Mouse (Mus musculus): Measurements from ENCODE around the gene Unc13d. TPM values are rescaled to one million over a fixed set of nuclear protein-coding genes. Genes with fewer than 3 reads are reported as not detected.
A peak's percentile ranks its signal among the peaks of the same experiment; 100 is the strongest.
"Not testable (repeated sequence)": the region's sequence is repeated elsewhere in the genome, so short reads cannot be mapped to it uniquely, and the experiment has no call there.

The Unc13d gene
- total RNA-seq, 2 experiments from 2014 or later: 0.16 to 0.38 TPM

DNA sequence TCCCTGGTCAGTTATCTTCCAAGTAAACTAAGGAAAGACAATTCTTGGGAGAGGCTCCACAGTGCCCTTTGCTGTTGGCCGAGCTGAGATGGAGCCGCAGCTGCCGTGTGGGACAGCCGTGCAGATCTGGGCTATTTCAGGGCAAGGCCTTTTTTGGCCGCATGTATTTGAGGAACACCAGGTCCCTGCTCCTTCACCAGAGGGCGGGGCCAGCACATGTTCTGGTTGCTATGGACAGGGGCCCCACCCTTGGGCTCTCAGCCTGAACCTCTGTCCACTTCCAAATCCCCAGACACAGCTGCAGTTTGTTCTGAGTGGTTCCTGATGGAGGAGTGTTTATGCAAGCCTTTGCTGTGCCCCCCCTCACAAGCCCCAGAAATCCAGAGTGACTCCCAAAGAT lies 22.6 kb upstream of the Unc13d start:
- DNase-seq: peak; percentile 94

DNA sequence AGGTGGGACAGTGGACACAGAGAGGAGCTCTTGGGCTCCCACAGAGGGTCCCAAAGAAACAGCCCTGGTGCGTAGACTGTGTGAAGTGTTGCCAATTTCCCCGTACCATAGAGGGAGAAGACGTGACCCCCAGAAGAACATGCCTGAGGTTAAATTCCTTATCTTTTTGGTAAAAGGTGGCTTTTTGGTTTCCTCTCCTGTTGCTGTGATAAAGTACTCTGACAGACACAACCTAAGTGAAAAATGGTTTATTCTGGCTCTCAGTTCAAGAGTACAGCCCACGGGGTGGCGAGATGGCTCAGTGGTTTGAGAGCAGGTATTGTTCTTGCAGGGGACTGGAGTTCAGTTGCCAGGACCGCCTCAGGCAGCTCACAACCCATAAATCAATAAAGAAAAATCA lies 21.7 kb upstream of the Unc13d start:
- no peak for DNase-seq

DNA sequence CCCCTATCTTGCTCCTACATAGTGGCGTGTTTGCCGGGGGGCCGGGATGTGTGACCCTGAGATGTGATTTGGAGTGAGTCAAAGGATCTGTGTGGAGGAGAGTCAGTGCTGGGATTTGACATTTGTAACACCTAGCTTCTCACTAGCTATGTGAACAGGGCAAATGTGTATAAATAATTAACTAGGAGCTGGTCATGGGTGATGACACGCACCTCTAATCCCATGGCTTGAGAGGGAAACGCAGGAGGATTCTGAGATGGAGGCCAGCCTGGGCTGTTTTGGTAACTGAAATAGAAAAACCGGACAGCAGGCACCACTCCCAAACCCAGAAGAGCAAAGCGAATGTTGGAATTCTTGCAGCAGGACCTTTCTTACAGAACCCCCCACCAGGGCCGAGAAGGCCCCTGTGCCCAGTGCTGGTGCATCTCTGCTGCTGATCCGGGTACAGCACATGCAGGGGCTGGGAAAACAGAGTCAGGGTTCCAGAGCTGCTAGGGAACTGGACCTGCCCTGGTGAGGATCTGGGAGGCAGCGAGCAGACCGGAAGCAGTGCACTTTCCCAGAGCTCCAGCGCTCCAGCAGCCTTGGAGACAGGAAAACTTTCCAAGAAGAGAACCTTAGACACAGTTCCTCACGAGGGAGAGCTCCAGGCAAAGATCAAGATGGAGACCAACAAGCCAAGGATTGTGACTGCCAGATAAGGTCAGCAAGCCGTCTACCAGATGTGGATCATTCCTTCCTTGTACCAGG lies 21.1 kb upstream of the Unc13d start:
- DNase-seq: peak; percentile 50

DNA sequence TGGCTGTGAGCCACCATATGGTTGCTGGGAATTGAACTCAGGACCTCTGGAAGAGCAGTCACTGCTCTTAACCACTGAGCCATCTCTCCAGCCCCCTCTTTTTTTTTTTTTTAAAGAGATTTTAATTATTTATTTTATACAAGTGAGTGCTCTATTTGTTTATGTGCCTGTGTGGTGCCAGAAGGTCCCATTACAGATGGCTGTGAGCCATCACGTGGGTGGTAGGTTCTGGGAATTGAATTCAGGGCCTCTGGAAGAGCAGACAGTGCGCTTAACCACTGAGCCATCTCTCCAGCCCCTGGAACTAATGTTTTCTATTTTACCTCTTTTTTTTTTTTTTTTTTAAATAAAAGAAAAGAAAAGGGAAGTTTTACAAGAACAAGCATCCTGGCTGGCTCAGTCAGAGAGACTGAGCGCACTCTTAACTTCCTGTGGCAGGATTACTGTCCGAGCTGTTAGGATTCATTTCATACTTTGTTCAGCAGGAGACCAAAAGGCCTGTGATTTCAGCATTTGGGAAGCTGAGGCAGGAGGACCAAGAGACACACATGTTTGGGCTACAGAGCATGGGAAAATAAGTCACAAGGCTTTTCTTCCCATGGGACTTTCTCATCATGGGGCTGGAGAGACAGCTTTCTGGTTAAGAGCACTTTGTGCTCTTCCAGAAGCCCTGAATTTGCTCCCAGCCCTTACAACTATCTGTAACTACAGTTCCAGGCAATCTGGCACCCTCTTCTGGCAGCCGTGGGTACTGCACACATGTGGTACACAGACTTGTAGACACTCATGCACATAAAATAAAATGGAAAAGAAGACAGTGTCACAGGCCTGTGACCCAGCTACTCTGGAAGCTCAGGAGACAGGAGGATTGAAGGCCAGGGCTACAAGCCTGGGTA lies 18.7 kb upstream of the Unc13d start:
- DNase-seq: peak; percentile 3

DNA sequence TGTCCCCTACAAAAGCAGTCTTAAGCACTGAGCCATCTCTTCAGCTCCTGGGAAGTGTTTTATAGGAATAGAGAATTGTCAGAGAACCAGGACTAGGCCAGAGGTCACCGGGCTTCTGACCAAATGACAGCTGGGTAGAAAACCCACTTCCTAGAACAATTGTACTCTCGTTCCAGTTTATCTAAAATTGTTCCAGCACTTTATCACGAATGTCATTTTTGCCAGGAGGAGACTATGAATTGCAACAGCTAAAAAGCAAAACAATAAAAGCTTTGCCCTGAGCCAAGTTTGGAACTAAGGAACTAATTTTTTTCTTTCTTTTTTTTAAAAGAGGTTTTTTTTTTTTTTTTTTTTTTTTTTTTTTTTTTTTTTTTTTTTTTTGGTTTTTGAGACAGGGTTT lies 17.8 kb upstream of the Unc13d start:
- peak; percentile 57 for DNase-seq

DNA sequence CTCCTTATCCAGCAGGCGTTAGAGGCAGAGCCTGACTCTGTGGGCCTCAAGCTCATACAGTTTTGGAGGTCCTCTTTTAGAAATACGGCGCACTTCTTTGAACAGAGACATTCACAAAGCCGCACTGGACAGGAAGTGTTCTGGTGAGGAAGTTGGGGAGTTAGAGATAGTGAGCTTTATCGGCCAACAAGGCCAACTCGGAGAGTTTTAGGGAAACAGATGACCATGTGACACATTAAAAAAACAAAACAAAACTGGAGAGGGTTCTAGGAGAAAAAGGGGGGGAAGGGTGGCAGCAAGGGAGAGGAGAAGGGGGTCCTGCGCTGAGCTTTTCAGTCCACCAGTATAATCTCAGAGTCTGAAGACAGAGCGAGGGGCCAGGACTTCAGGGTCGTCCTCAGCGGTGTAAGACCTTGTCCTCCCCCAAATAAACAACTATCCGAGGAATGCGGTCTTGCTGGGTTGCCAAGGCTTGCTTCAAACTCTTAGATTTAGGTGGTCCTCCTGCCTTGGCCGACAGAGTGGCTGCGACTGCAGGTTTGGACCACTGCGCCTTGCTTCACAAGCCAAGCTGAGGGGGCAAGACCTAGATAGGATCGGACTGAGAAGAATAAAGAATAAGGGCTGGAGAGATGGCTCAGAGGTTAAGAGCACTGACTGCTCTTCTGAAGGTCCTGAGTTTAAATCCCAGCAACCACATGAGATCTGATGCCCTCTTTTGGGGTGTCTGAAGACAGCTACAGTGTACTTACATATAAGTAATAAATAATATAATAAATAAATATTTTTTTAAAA lies 16.2 kb upstream of the Unc13d start:
- DNase-seq: peak; percentile 4

DNA sequence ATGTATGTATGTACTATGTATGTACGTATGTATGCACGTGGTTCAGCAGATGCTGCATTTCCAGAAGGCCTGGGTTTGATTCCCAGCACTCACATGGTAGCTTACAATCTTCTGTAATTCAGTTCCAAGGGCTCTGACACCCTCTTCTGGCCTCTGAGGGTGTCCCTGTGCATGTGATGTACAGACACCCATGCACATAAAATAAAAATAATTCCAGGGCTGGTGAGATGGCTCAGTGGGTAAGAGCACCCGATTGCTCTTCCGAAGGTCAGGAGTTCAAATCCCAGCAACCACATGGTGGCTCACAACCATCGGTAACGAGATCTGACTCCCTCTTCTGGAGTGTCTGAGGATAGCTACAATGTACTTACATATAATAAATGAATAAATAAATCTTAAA lies 15.2 kb upstream of the Unc13d start:
- not testable (repeated sequence) for DNase-seq

DNA sequence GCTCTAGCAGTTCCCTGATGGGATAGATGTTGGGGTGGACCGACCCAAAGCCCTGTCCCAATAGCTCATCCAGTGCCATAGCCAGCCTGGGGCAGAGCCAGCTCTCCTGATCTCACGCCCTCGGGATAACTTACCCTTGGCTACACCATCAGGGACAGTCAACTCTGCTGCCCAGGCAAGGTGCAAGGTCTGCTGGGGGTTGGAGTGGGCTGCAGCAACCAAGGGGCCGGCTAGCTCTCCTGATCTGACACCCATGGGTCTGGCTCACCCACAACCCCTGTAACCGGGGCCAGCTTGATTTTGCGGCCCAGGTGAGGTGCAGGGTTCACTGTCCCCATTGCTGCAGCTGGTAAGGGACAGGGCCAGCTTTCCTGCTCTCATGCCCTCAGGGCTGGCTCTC lies 13.8 kb upstream of the Unc13d start:
- no peak for DNase-seq

DNA sequence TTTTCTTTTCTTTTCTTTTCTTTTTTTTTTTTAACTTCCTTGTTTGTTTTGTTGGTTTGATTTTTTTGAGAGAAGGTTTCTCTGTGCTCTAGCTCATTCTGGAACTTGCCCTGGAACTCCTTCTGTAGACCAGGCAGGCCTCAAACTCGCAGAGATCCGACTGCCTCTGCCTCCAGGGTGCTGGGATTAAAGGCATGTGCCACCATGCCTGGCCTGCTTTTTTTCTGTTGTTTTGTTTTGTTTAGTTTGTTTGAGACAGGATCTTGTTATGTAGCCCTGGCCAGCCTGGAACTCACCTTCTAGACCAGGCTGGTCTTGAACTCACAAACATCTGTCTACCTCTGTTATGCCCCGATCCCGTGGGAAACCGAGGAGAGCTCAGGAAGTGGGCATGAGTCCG lies 11.8 kb upstream of the Unc13d start:
- DNase-seq: no peak

DNA sequence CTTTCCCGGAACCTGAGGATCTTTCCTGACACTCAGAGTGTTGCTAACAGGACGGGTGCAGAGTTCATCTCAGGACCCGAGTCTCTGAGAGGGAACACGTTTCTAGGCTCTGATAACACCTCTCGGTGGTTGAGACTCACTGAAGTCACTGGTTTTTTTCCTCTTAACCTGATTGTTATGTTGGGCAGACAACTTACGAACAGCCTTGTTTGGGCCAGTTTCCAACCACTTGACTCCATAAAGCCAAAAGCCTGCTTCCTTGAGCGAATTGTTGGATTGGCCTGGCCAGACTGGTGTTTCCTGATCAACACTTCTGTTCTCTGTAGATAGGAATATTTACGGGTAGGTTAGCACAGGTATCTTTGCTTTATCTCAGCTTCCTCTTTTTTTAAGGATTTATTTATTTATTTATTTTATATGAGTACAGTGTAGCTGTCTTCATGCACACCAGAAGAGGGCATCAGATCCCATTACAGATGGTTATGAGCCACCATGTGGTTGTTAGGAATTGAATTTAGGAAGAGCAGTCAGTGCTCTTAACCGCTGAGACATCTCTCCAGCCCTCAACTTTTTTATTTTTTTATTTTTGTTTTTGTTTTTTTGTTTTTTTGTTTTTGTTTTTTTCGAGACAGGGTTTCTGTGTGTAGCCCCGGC lies 11.1 kb upstream of the Unc13d start:
- no peak for DNase-seq

DNA sequence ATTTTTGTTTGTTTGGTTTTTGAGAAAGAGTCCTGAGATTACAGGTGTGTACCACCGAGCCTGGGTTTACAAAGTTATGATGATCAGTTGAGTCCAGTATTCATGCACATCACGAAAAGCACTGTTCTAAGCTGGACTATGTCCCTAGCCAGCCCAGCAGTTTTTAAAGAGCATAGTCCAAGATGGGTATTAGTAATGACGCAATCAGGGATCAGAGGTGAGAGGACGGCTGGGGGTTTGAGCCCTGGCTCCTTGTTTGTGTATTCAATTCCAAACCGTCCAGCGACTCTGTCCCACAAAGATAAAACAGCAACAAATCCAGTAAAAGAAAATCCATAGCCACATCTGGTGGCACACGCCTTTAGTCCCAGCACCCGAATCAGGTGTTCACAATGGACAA lies 10.4 kb upstream of the Unc13d start:
- no peak for DNase-seq

DNA sequence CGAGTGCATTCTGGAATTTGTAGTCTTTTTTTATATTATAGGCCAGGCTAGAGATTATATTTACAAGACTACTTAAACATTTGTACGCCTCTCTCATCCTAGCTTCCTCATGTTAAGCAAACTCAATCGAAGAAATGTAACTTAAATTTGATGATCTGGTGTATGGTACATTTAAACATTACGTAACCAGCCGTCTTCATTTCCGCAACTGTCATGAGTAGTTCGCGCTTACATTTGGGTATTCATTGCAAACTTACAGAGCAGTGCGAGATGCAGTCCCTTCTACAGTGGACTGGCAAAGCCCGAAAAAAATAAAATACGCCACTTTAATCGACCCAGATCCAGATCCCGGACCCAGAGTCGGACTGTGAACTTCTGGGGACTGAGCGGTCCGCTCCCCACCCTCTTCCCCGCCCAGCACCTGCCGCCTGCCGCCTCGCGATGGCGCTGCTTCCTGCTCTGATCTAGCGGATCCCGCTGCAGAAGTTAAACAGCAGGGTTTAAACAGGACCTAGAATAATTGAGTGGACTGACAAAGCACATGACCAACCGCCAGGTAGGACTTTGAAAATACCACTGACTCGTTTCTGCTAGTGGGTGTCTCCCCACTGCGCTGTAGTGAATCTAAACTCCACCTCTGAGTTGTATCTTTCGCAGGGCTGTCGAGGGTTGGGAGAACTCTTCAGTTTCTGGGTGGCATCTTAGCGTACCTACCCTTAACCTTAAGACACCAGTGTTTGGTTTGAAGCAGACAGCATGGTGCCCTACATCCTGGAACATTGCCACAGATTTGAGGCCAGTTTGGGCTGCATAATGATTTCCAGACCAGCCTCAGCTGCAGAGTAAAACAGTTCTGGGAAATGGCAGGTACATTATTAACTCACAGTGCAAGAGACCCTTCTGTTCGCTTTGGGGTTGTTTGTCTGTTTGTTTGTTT lies 9.7 kb upstream of the Unc13d start:
- peak; percentile 88 for DNase-seq

DNA sequence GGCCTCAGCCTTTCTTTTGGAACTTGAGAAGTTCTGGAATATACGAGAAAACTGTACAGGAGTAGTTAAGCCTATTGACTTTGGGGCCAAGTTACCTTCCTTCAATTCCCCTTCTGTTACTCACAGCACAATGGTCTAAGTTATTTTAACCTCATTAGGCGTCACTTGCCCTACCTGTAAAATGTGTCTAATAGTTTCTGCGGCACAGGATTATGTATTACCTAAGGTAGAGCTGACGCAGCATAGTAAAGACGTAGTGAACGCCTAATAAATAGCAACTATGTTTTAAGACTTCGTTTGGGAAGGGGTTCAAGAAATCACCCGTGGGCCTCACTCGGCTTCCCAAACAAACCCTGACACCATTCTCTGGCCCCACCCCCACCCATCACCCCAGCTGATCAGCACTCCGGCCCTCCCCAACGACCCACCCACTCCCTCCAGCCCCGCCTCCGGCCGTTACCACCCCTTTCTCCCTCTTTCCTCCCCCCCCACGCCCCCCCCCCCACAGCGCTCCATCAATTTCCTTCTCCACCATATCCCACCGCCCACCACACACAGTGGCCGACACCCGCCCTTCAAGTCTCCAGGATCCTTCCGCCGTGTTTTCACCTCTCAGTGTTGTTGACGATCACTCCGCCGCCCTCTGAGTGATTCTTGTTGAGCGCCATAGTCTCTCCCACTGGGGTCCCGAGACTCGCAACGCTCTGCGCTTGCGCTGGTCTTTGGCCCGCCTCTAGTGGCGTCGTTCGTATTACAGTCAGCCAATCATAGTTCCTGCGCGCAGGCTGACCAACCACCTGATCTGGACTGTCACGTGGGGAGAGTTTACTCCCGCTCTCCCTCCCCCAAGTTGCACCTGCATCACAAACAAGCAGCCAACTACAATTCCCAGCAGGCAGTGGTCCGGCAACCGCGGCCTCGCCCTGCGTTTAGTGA lies 8.8 kb upstream of the Unc13d start, which contains the start of gene Wbp2:
Gene Wbp2, minus strand, starts transcription at position 738 of the 936 bp plus-strand sequence.
- DNase-seq: peak; percentile 98

DNA sequence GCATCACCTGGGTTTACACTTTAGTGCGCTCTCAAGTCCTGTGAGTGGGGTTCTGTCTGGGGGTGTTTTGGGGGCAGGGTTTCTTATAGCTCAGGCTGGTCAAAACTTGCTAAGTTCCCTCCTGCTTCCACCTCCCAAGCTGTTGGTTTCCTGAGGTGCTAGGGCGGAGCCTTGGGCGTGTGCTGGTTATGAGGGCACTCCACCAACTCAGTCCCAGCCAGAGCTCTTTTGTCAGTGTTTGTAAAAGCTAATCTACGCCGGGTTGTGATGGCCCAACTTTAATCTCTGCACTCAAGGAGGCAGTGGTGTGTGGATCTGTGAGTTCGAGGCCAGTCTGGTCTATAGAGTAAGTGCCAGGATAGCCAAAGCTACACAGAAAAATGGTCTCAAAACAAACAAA lies 6.4 kb upstream of the Unc13d start:
- DNase-seq: no peak

DNA sequence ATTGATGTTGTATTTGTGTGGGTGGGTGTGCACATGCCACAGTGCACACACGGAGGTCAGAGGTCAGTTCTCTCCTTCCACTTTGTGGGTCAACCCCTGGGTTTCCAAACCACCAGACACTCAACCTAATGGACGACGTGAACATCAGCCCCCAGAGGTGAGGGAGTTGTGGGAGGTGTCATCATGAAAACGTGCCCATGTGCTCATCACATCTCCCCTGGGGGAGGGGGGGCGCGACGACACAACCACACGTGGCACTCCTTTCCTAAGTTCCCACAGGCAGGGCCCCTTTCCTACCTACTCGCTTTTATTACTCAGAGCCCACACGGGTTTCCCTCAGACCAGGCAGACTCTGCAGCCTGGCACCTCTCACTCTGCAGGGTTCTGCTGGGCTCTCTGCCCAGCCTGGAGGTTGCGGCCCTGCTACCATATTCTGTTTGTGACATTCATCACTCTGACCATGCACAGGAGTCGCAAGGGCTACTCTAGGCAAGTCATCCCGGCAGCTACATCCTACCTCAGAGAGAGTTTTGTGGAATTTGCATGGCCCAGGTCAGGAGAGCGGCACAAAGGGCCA lies 5.4 kb upstream of the Unc13d start:
- DNase-seq: no peak

DNA sequence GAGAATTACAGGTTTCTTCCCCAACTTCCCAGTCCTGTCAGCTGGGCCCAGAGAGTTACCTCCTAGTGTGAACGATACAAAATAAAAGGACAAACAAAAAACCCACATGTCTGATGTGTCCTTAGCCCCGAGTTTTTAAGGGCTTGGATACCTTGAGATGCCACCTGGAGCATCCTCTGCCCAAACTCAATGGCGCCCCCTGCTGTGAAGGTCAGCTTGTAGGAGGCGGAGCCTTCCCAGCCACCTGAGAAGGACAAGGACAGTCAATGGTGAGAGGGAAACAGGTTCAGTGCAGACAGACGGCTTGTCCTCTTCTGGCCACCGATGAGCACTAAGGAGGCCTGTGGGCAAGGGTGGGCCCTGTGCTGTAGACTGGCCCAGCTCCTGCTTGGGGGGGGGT lies 3.3 kb upstream of the Unc13d start:
- no peak for DNase-seq

DNA sequence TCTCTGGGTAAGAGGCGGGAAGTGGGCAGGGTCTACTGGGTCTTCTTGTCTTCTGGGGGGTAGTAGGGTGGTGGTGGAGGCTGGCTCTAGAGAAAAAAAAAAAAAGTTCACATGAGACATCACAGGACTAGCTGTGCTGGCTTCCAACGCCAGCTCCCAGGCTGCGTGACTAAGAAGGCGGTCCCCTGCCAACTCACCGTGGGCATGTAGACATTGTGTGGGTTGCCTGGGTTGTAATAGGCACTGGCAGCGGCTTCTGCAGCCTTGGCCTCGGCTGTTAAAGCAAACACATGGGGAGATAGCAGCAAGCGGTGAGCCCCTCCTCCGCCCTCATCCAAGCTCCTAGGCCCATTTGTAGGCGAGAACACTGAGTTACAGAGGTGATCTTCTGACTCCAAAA lies 1.8 kb upstream of the Unc13d start:
- no peak for DNase-seq

DNA sequence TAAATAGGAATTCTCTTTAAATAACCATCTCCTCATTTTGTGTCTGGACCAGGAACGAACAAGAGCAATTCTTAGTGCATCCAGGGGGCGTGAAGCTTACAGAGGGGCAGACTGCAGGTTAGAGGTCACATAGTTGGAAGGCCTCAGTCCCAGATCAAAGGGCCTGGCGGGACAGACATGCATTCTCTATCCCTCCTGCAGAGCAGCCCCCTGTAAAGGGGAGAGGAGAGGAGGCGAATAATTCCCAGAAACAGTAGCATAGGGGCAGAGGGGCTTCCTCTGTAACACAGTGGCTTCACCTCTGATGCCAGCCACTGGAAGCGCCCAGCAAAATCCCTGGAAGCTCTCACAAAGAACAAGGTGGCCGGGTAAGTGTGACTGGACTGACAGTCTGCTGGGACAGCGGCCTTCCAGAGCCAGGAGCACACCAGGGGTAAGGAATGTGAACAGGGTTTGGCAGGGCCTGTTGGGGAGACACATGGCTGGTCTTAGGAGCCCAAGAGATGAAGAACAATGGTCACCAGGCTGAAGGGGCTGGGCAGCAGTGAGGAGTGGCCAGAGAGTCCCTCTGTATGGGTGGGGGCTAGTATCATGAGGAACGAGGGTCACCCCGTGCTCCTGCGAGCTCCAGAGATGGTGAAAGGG lies 1.0 kb upstream of the Unc13d start:
- DNase-seq: no peak

DNA sequence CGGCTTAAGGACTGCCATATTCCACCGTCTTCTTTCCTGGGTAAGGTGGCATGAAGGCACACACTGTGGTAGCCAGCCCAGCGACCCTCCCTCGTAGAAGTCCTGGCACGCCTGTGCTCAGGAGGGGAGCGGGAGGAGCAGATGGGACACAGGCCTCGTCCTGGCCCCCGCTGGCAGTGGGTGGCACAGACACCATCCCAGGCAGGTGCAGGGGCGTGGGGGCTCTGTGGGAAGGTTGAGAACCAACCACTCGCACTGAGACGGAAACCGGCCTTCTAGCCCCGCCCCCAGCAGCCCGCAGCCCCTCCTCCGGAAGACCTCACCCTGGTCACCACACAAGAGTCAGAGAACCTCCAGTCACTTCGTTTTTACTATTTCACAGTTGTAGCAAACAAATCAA lies 460 bp upstream of the Unc13d start:
- DNase-seq: peak; percentile 44

All from gastrocnemius, postnatal 25 days (tissue).